In genomic region chr8:70672325-70673078, GRCm38 (mm10) we compare ENCODE assay signal across 8 mouse cellular contexts. TPM values are rescaled to one million over a fixed set of nuclear protein-coding genes. Genes with fewer than 3 reads are reported as not detected.
DNase-seq lines count a peak whose midpoint lies in the region; ATAC-seq and TF ChIP-seq lines count a peak whose summit lies in the region.

No protein-coding gene starts in this region.

- H3K27me3 ChIP-seq in kidney, postnatal 0 days (ENCODE audit: insufficient read depth, low read length): no peaks in the 10 kb centered on the region
- no peaks in the 10 kb centered on the region for H3K27me3 ChIP-seq in intestine, embryonic 14.5 days (replicated peaks; ENCODE audit: control insufficient read depth, insufficient read depth, low read length)
- no peaks in the 10 kb centered on the region for H3K27me3 ChIP-seq in neural tube, embryonic 12.5 days (replicated peaks)

- H3K4me1 ChIP-seq in kidney, postnatal 0 days (replicated peaks; ENCODE audit: insufficient read depth, low read length): peaks cover 18% of the 10 kb centered on the region
- peaks cover 11% of the 10 kb centered on the region for H3K4me1 ChIP-seq in brown adipose tissue, adult 24 weeks (ENCODE audit: control insufficient read depth, insufficient read depth, insufficient read length, low read length)
- H3K4me1 ChIP-seq in intestine, embryonic 14.5 days (replicated peaks; ENCODE audit: control insufficient read depth, insufficient read depth, low read length): peaks cover 19% of the 10 kb centered on the region
- H3K4me1 ChIP-seq in neural tube, embryonic 12.5 days: peaks cover 10% of the 10 kb centered on the region

- WGBS in kidney, postnatal 0 days: 35% methylated on average over 19 of the region's 19 CpGs
- WGBS in intestine, embryonic 14.5 days: 38% methylated on average over 19 of the region's 19 CpGs
- 42% methylated on average over 19 of the region's 19 CpGs for WGBS in neural tube, embryonic 12.5 days

- H3K27ac ChIP-seq in kidney, postnatal 0 days: peak overlapping the region; percentile 83
- H3K27ac ChIP-seq in brown adipose tissue, adult 24 weeks (replicated peaks; ENCODE audit: low read depth, low read length): peak overlapping the region; percentile 72
- H3K27ac ChIP-seq in intestine, embryonic 14.5 days (ENCODE audit: low read depth): peak overlapping the region; percentile 93
- peak overlapping the region; percentile 70; the same call in 1 of the 2 replicates for H3K27ac ChIP-seq in neural tube, embryonic 12.5 days

- H3K4me2 ChIP-seq in kidney, postnatal 0 days (ENCODE audit: low read length): peak overlapping the region; percentile 51
- H3K4me2 ChIP-seq in intestine, embryonic 14.5 days (ENCODE audit: low read length): peak overlapping the region; percentile 60
- H3K4me2 ChIP-seq in neural tube, embryonic 12.5 days (replicated peaks): peak overlapping the region; percentile 67

- H3K9ac ChIP-seq in kidney, postnatal 0 days (ENCODE audit: low read depth, low read length): peak overlapping the region; percentile 24; the same call in 1 of the 2 replicates
- H3K9ac ChIP-seq in intestine, embryonic 14.5 days (ENCODE audit: low read length): peak overlapping the region; percentile 53
- peak overlapping the region; percentile 49; the same call in 1 of the 2 replicates for H3K9ac ChIP-seq in neural tube, embryonic 12.5 days

- DNase-seq in kidney, postnatal 0 days (ENCODE audit: low spot score): peak; percentile 49
- no peak for DNase-seq in kidney, adult 8-10 months
- no peak for DNase-seq in intestine, embryonic 14.5 days (ENCODE audit: low spot score)
- DNase-seq in spleen, postnatal 4 days (ENCODE audit: low spot score in 2 of 2): no peak
- no peak for DNase-seq in ovary, adult 18-20 months (ENCODE audit: low spot score)

- peak; percentile 37; the same call in 1 of the 2 replicates for TF ChIP-seq CTCF in kidney, postnatal 0 days (IDR thresholded peaks at IDR 0.05; ENCODE audit: low read depth)

- H3K9me3 ChIP-seq in kidney, postnatal 0 days (replicated peaks; ENCODE audit: low read length): no peaks in the 10 kb centered on the region
- H3K9me3 ChIP-seq in intestine, embryonic 14.5 days (ENCODE audit: control insufficient read depth, low read length): no peaks in the 10 kb centered on the region
- H3K9me3 ChIP-seq in neural tube, embryonic 12.5 days: peaks cover 4% of the 10 kb centered on the region; the same call in 1 of the 2 replicates

- ATAC-seq in kidney, postnatal 0 days (replicated peaks; ENCODE audit: low FRiP score, low read depth): no peak
- ATAC-seq in intestine, embryonic 14.5 days (replicated peaks; ENCODE audit: low FRiP score, low TSS enrichment, low read depth): peak; percentile 39
- ATAC-seq in neural tube, embryonic 12.5 days (ENCODE audit: low FRiP score, low read depth): no peak; the same call in 1 of the 2 replicates
- ATAC-seq in cerebellum, adult (ENCODE audit: insufficient number of reproducible peaks, low FRiP score, low TSS enrichment): no peak

- 0 out of 2 replicates have a peak overlapping the region, but pooled peaks have one; percentile 9 for H3K4me3 ChIP-seq in kidney, postnatal 0 days (replicated peaks; ENCODE audit: low read depth, low read length)
- peak overlapping the region; percentile 48 for H3K4me3 ChIP-seq in brown adipose tissue, adult 24 weeks (ENCODE audit: insufficient read depth, low read depth, low read length)
- peak overlapping the region; percentile 53 for H3K4me3 ChIP-seq in intestine, embryonic 14.5 days (ENCODE audit: low read depth, low read length)
- H3K4me3 ChIP-seq in neural tube, embryonic 12.5 days: peak overlapping the region; percentile 62

- peaks cover 3% of the 10 kb centered on the region; the same call in 1 of the 2 replicates for H3K36me3 ChIP-seq in kidney, postnatal 0 days (ENCODE audit: insufficient read depth, low read length)
- H3K36me3 ChIP-seq in intestine, embryonic 14.5 days (ENCODE audit: control insufficient read depth, insufficient read depth, low read length): peaks cover 11% of the 10 kb centered on the region
- H3K36me3 ChIP-seq in neural tube, embryonic 12.5 days: peaks cover 7% of the 10 kb centered on the region

RNA-seq across cellular contexts. Expression of gene Lsm4, which starts 0.5 kb away (rescaled TPM):
- polyA plus RNA-seq in kidney, postnatal 0 days (2015; fragmentation: Nextera tagmentation; extraction: Ambion mirVana): 243 and 281 TPM in 2 replicates
- polyA plus RNA-seq in brown adipose tissue, adult 24 weeks (2012; ENCODE audit: insufficient read depth, insufficient read length, missing spikeins): 89.4 and 121 TPM in 2 replicates
- polyA plus RNA-seq in intestine, embryonic 14.5 days (2014; fragmentation: Nextera tagmentation; extraction: Ambion mirVana): 290 and 307 TPM in 2 replicates
- 264 and 277 TPM in 2 replicates for polyA plus RNA-seq in neural tube, embryonic 12.5 days (2016; fragmentation: Nextera tagmentation; extraction: Ambion mirVana)

RNA-seq across cellular contexts. Expression of gene Pgpep1, which starts 12.3 kb away (rescaled TPM):
- polyA plus RNA-seq in kidney, postnatal 0 days (2015; fragmentation: Nextera tagmentation; extraction: Ambion mirVana): 84.2 and 87.5 TPM in 2 replicates
- 31.0 and 37.7 TPM in 2 replicates for polyA plus RNA-seq in brown adipose tissue, adult 24 weeks (2012; ENCODE audit: insufficient read depth, insufficient read length, missing spikeins)
- 65.5 and 65.9 TPM in 2 replicates for polyA plus RNA-seq in intestine, embryonic 14.5 days (2014; fragmentation: Nextera tagmentation; extraction: Ambion mirVana)
- polyA plus RNA-seq in neural tube, embryonic 12.5 days (2016; fragmentation: Nextera tagmentation; extraction: Ambion mirVana): 181 and 188 TPM in 2 replicates

RNA-seq across cellular contexts. Expression of gene Jund, which starts 26.2 kb away (rescaled TPM):
- polyA plus RNA-seq in kidney, postnatal 0 days (2015; fragmentation: Nextera tagmentation; extraction: Ambion mirVana): 72.4 and 98.1 TPM in 2 replicates
- 106 and 111 TPM in 2 replicates for polyA plus RNA-seq in brown adipose tissue, adult 24 weeks (2012; ENCODE audit: insufficient read depth, insufficient read length, missing spikeins)
- polyA plus RNA-seq in intestine, embryonic 14.5 days (2014; fragmentation: Nextera tagmentation; extraction: Ambion mirVana): 94.0 and 114 TPM in 2 replicates
- polyA plus RNA-seq in neural tube, embryonic 12.5 days (2016; fragmentation: Nextera tagmentation; extraction: Ambion mirVana): 248 and 267 TPM in 2 replicates

RNA-seq across cellular contexts. Expression of gene Iqcn, which starts 30.8 kb away (rescaled TPM):
- polyA plus RNA-seq in kidney, postnatal 0 days (2015; fragmentation: Nextera tagmentation; extraction: Ambion mirVana): 0.03 and 0.05 TPM in 2 replicates
- polyA plus RNA-seq in brown adipose tissue, adult 24 weeks (2012; ENCODE audit: insufficient read depth, insufficient read length, missing spikeins): not detected in 2 replicates
- 0.05 TPM in 2 replicates for polyA plus RNA-seq in intestine, embryonic 14.5 days (2014; fragmentation: Nextera tagmentation; extraction: Ambion mirVana)
- 0.06 and 0.16 TPM in 2 replicates for polyA plus RNA-seq in neural tube, embryonic 12.5 days (2016; fragmentation: Nextera tagmentation; extraction: Ambion mirVana)

RNA-seq across cellular contexts. Expression of gene Gdf15, which starts 40.2 kb away (rescaled TPM):
- polyA plus RNA-seq in kidney, postnatal 0 days (2015; fragmentation: Nextera tagmentation; extraction: Ambion mirVana): 3.0 and 3.2 TPM in 2 replicates
- polyA plus RNA-seq in brown adipose tissue, adult 24 weeks (2012; ENCODE audit: insufficient read depth, insufficient read length, missing spikeins): 1.7 TPM in 2 replicates
- 0.55 and 1.1 TPM in 2 replicates for polyA plus RNA-seq in intestine, embryonic 14.5 days (2014; fragmentation: Nextera tagmentation; extraction: Ambion mirVana)
- polyA plus RNA-seq in neural tube, embryonic 12.5 days (2016; fragmentation: Nextera tagmentation; extraction: Ambion mirVana): 0.14 TPM in 1 of 2 replicates, not detected in the other

Comparison
In these comparisons a context has a peak if more than half of its experiments do, and no peak if none do; other contexts are left out.
1. H3K4me3 ChIP-seq: peak in every context shown above with its lines; median percentile 62 in neural tube, embryonic 12.5 days; 53 in intestine, embryonic 14.5 days; 48 in brown adipose tissue, adult 24 weeks; 9 in kidney, postnatal 0 days.